Mouse (Mus musculus): ENCODE measurements at regions not wholly inside any gene's neighbourhood (a gene's known extent, or its start where the extent isn't known, plus 50 kb on each side); places are given as distances from the start of the nearest gene placed in this dataset.

GRCm38 (mm10) chr7:36196154-36196720 is 393.4 kb upstream of the Zfp507 start:
- no peak for TF ChIP-seq CTCF (IDR thresholded peaks at IDR 0.05; ENCODE audit: control insufficient read depth, insufficient read depth, insufficient replicate concordance, low read depth, low read length)
- TF ChIP-seq POLR2A (IDR thresholded peaks at IDR 0.05; ENCODE audit: control insufficient read depth, low read depth, low read length) = no peak

All from testis, adult 2 months (tissue).